Mouse (Mus musculus) brain, embryonic 14.5 days (tissue): ENCODE results near the gene Ppp1r1a.

Experiments
- CTCF ChIP-seq: fragments of 200-500 bp; IDR thresholded peaks from 2 replicates; pipeline ENCODE4 v1.5.1; 2012; ENCODE audit warnings: inconsistent platforms, mild to moderate bottlenecking, moderate library complexity, borderline replicate concordance; ENCODE audit not compliant: insufficient read depth, insufficient read length; ENCODE audit errors: extremely low read depth
- POLR2A ChIP-seq: fragments of 200-500 bp; IDR thresholded peaks from 2 replicates; pipeline ENCODE4 v1.6.1; 2012; ENCODE audit warnings: mild to moderate bottlenecking, inconsistent platforms, borderline replicate concordance; ENCODE audit not compliant: poor library complexity, insufficient read depth, insufficient read length, severe bottlenecking; ENCODE audit errors: extremely low read depth

DNA sequence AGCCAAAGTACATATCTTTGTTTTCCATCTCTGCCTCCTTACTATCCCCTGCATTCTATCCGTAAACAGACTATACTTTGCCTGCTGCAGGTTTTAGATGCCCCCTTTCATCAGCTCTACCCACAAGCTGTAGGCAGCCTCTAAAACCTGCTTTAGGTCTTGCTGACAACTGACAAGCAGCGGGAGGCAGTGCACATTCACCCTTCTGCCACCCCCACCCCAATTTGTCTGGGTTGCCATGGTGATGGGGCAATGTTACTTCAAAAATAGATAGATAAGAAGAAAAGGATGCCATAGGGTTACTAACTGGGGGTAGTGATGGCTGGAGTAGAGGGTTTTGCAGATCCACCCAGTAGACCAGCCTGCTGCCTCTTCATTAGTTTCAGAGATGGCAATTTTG, 53.3 kb downstream of the Ppp1r1a start:
- no peak for TF ChIP-seq CTCF
- TF ChIP-seq POLR2A: no peak
